Mouse (Mus musculus) neural tube, embryonic 12.5 days (tissue): Measurements from ENCODE around the gene Kng1. TPM values are rescaled to one million over a fixed set of nuclear protein-coding genes. Genes with fewer than 3 reads are reported as not detected.
"Not testable (repeated sequence)": the region's sequence is repeated elsewhere in the genome, so short reads cannot be mapped to it uniquely, and the experiment has no call there.

Source experiments
- ATAC-seq: fragments of 200-750 bp; cut with Nextera tagmentation; 2 replicates; pipeline ENCODE4 v1.8.0; 2017; ENCODE audit warnings: low read depth, mild to moderate bottlenecking, moderate TSS enrichment, moderate library complexity; ENCODE audit not compliant: low FRiP score
- H3K27ac ChIP-seq: fragments of 300-500 bp; sonication (generic); 2 replicates; pipeline ENCODE4 v1.5.1; 2016
- H3K27me3 ChIP-seq: fragments of 300-500 bp; sonication (generic); replicated peaks from 2 replicates; pipeline ENCODE4 v1.6.1; 2016; ENCODE audit warnings: mild to moderate bottlenecking
- H3K36me3 ChIP-seq: fragments of 300-500 bp; sonication (generic); 2 replicates; pipeline ENCODE4 v1.6.1; 2016; ENCODE audit warnings: mild to moderate bottlenecking
- H3K4me1 ChIP-seq: fragments of 300-500 bp; sonication (generic); 2 replicates; pipeline ENCODE4 v1.6.1; 2016
- H3K4me2 ChIP-seq: fragments of 300-500 bp; sonication (generic); replicated peaks from 2 replicates; pipeline ENCODE4 v1.6.1; 2016; ENCODE audit warnings: mild to moderate bottlenecking
- H3K4me3 ChIP-seq: fragments of 300-500 bp; sonication (generic); 2 replicates; pipeline ENCODE4 v1.5.1; 2016
- H3K9ac ChIP-seq: fragments of 300-500 bp; sonication (generic); 2 replicates; pipeline ENCODE4 v1.6.1; 2016; ENCODE audit warnings: mild to moderate bottlenecking
- H3K9me3 ChIP-seq: fragments of 300-500 bp; sonication (generic); 2 replicates; pipeline ENCODE4 v1.6.1; 2016; ENCODE audit warnings: mild to moderate bottlenecking
- WGBS: fragments of 180-500 bp; shearing (Covaris S2); methylation state at CpG from one replicate; pipeline ENCODE4 v1.1.7; 2016; 5-methylcytosine and 5-hydroxymethylcytosine counted together
- polyA plus RNA-seq: library from polyadenylated mRNA; unstranded; fragments of >200 nt; fragmentation: Nextera tagmentation; extraction: Ambion mirVana; gene quantifications from 2 replicates; pipeline ENCODE4 v1.2.1, GENCODE M21; 2016

Gene Kng1
- polyA plus RNA-seq: 0.20 TPM in 1 of 2 replicates, not detected in the other

GRCm38 (mm10) chr16:23057668-23058447, at the start of gene Kng1:
Kng1 (plus strand) TSS chr16:23057865.
- not testable (repeated sequence) for H3K36me3 ChIP-seq, H3K4me2 ChIP-seq, H3K9ac ChIP-seq, H3K4me3 ChIP-seq, H3K27ac ChIP-seq, H3K4me1 ChIP-seq, ATAC-seq, H3K9me3 ChIP-seq, H3K27me3 ChIP-seq
- WGBS: 78% methylated on average over 1 of the region's 1 CpGs

GRCm38 (mm10) chr16:23013786-23014185, 43.9 kb upstream of the Kng1 start:
- not testable (repeated sequence) for H3K36me3 ChIP-seq, H3K4me3 ChIP-seq, H3K9me3 ChIP-seq, H3K4me2 ChIP-seq, H3K9ac ChIP-seq, ATAC-seq, H3K4me1 ChIP-seq, H3K27ac ChIP-seq, H3K27me3 ChIP-seq
- 79% methylated on average over 2 of the region's 2 CpGs for WGBS

GRCm38 (mm10) chr16:23014645-23015044, 43.0 kb upstream of the Kng1 start:
- H3K4me2 ChIP-seq, H3K4me1 ChIP-seq, H3K9ac ChIP-seq, H3K36me3 ChIP-seq, H3K9me3 ChIP-seq, H3K27me3 ChIP-seq, ATAC-seq, H3K4me3 ChIP-seq, H3K27ac ChIP-seq: not testable (repeated sequence)
- 49% methylated on average over 8 of the region's 8 CpGs for WGBS

- 6% methylated on average over 1 of the region's 1 CpGs for WGBS
- not testable (repeated sequence) for ATAC-seq, H3K27ac ChIP-seq
Observed at GRCm38 (mm10) chr16:23020571-23020970, 37.1 kb upstream of the Kng1 start.

GRCm38 (mm10) chr16:23025111-23025510, 32.6 kb upstream of the Kng1 start:
- Histone ChIP-seq H3K27me3 (no peaks in the 10 kb centered on the region), H3K4me1 (peaks cover 5% of the 10 kb centered on the region; the same call in 1 of the 2 replicates), H3K36me3 (no peaks in the 10 kb centered on the region), H3K4me3 (no peak overlapping the region), H3K27ac (no peak overlapping the region), H3K4me2 (no peak overlapping the region), H3K9me3 (no peaks in the 10 kb centered on the region), H3K9ac (no peak overlapping the region)
- WGBS: 26% methylated on average over 6 of the region's 6 CpGs
- peak; percentile 53; the same call in 1 of the 2 replicates for ATAC-seq

More at GRCm38 (mm10) chr16:23020571-23020970, 37.1 kb upstream of the Kng1 start:
- H3K9me3 ChIP-seq, H3K4me1 ChIP-seq, H3K4me2 ChIP-seq, H3K36me3 ChIP-seq, H3K27me3 ChIP-seq, H3K9ac ChIP-seq, H3K4me3 ChIP-seq: not testable (repeated sequence)

GRCm38 (mm10) chr16:23026582-23026981, 31.1 kb upstream of the Kng1 start:
- Histone ChIP-seq H3K36me3 (no peaks in the 10 kb centered on the region), H3K27me3 (no peaks in the 10 kb centered on the region), H3K4me2 (no peak overlapping the region), H3K4me1 (peaks cover 5% of the 10 kb centered on the region; the same call in 1 of the 2 replicates), H3K9ac (no peak overlapping the region), H3K9me3 (no peaks in the 10 kb centered on the region), H3K4me3 (no peak overlapping the region), H3K27ac (no peak overlapping the region)
- no peak for ATAC-seq

- not testable (repeated sequence) for H3K4me2 ChIP-seq, H3K27me3 ChIP-seq, H3K4me1 ChIP-seq, H3K9me3 ChIP-seq, ATAC-seq, H3K4me3 ChIP-seq, H3K27ac ChIP-seq, H3K36me3 ChIP-seq, H3K9ac ChIP-seq
- 58% methylated on average over 3 of the region's 3 CpGs for WGBS
Observed at GRCm38 (mm10) chr16:23027341-23027740, 30.3 kb upstream of the Kng1 start.

GRCm38 (mm10) chr16:23028966-23029600, 28.6 kb upstream of the Kng1 start, which contains the start of gene Kng2:
Kng2 (minus strand) TSS chr16:23029482.
- not testable (repeated sequence) for H3K4me3 ChIP-seq, ATAC-seq
- 80% methylated on average over 3 of the region's 3 CpGs for WGBS

GRCm38 (mm10) chr16:23030673-23031435, 26.8 kb upstream of the Kng1 start:
- WGBS: 88% methylated on average over 5 of the region's 5 CpGs
- Histone ChIP-seq H3K9me3 (no peaks in the 10 kb centered on the region), H3K36me3 (no peaks in the 10 kb centered on the region), H3K27me3 (no peaks in the 10 kb centered on the region), H3K27ac (no peak overlapping the region), H3K4me3 (no peak overlapping the region), H3K9ac (no peak overlapping the region), H3K4me1 (no peaks in the 10 kb centered on the region), H3K4me2 (no peak overlapping the region)
- ATAC-seq: no peak

More at GRCm38 (mm10) chr16:23028966-23029600, 28.6 kb upstream of the Kng1 start, which contains the start of gene Kng2:
- H3K9me3 ChIP-seq, H3K27ac ChIP-seq, H3K36me3 ChIP-seq, H3K9ac ChIP-seq, H3K4me2 ChIP-seq, H3K27me3 ChIP-seq, H3K4me1 ChIP-seq: not testable (repeated sequence)

GRCm38 (mm10) chr16:23033673-23034072, 24.0 kb upstream of the Kng1 start:
- no peak overlapping the region for H3K9ac ChIP-seq
- no peak overlapping the region for H3K4me3 ChIP-seq
- WGBS: 96% methylated on average over 4 of the region's 4 CpGs
- no peaks in the 10 kb centered on the region for H3K9me3 ChIP-seq
- no peak for ATAC-seq
- H3K36me3 ChIP-seq: no peaks in the 10 kb centered on the region
- H3K27ac ChIP-seq: no peak overlapping the region
- H3K4me2 ChIP-seq: no peak overlapping the region
- no peaks in the 10 kb centered on the region for H3K4me1 ChIP-seq
- no peaks in the 10 kb centered on the region for H3K27me3 ChIP-seq

GRCm38 (mm10) chr16:23037744-23038143, 19.9 kb upstream of the Kng1 start:
- 89% methylated on average over 7 of the region's 7 CpGs for WGBS
- Histone ChIP-seq H3K9me3 (no peaks in the 10 kb centered on the region), H3K27ac (no peak overlapping the region), H3K4me2 (no peak overlapping the region), H3K4me3 (no peak overlapping the region), H3K4me1 (no peaks in the 10 kb centered on the region), H3K27me3 (no peaks in the 10 kb centered on the region), H3K36me3 (no peaks in the 10 kb centered on the region), H3K9ac (no peak overlapping the region)
- no peak for ATAC-seq

GRCm38 (mm10) chr16:23039281-23039680, 18.4 kb upstream of the Kng1 start:
- no peaks in the 10 kb centered on the region for H3K36me3 ChIP-seq
- H3K4me1 ChIP-seq: no peaks in the 10 kb centered on the region
- no peak overlapping the region for H3K9ac ChIP-seq
- no peak overlapping the region for H3K4me3 ChIP-seq
- no peak overlapping the region for H3K27ac ChIP-seq
- no peaks in the 10 kb centered on the region for H3K9me3 ChIP-seq
- ATAC-seq: no peak
- no peak overlapping the region for H3K4me2 ChIP-seq
- no peaks in the 10 kb centered on the region for H3K27me3 ChIP-seq
- WGBS: 95% methylated on average over 4 of the region's 4 CpGs
